Mouse (Mus musculus): ENCODE data around the gene Gm10153. TPM values are rescaled to one million over a fixed set of nuclear protein-coding genes. Genes with fewer than 3 reads are reported as not detected.
"Not testable (repeated sequence)": the region's sequence is repeated elsewhere in the genome, so short reads cannot be mapped to it uniquely, and the experiment has no call there.

The Gm10153 gene
- polyA plus RNA-seq, 1 experiment from 2014 or later = not detected

- Histone ChIP-seq H3K27ac (replicated peaks in 1 of 2; ENCODE audit: control insufficient read depth in 1 of 2, insufficient read depth in 1 of 2, low read depth in 2 of 2, low read length in 2 of 2) (no peak within 1 kb of the TSS), H3K4me3 (ENCODE audit: control insufficient read depth in 1 of 2, insufficient read depth in 1 of 2, low read depth in 1 of 2, low read length in 2 of 2) (no peak within 1 kb of the TSS), H3K9ac (ENCODE audit: low read length) (no peak within 1 kb of the TSS), H3K4me2 (ENCODE audit: low read length) (no peak within 1 kb of the TSS), H3K4me1 (ENCODE audit: control insufficient read depth in 2 of 2, insufficient read depth in 2 of 2, low read length in 2 of 2) (no peaks in the 10 kb centered on the region), H3K36me3 (ENCODE audit: control insufficient read depth, insufficient read depth, low read length) (no peaks in the 10 kb centered on the region), H3K9me3 (ENCODE audit: control insufficient read depth, low read length) (no peaks in the 10 kb centered on the region), H3K27me3 (ENCODE audit: control insufficient read depth, insufficient read depth, low read length) (no peaks in the 10 kb centered on the region)
- 57% methylated on average over 1 of the region's 1 CpGs for WGBS
- no peak for ATAC-seq (ENCODE audit: insufficient number of reproducible peaks, insufficient read depth, low FRiP score, low read depth)
Measured at GRCm38 (mm10) chr7:142201064-142201463, 10.9 kb upstream of the Gm10153 start, which contains the start of gene Krtap5-3. Krtap5-3 (plus strand) TSS chr7:142201364.

GRCm38 (mm10) chr7:142198748-142199147 is 8.6 kb upstream of the Gm10153 start:
- no peaks in the 10 kb centered on the region for H3K36me3 ChIP-seq (ENCODE audit: control insufficient read depth, insufficient read depth, low read length)
- H3K27me3 ChIP-seq (ENCODE audit: control insufficient read depth, insufficient read depth, low read length) = no peaks in the 10 kb centered on the region
- H3K9ac ChIP-seq (ENCODE audit: low read length) = no peak overlapping the region
- no peak overlapping the region for H3K27ac ChIP-seq (replicated peaks in 1 of 2; ENCODE audit: control insufficient read depth in 1 of 2, insufficient read depth in 1 of 2, low read depth in 2 of 2, low read length in 2 of 2)
- H3K4me2 ChIP-seq (ENCODE audit: low read length) = no peak overlapping the region
- ATAC-seq (ENCODE audit: insufficient number of reproducible peaks, insufficient read depth, low FRiP score, low read depth) = no peak
- no peaks in the 10 kb centered on the region for H3K4me1 ChIP-seq (ENCODE audit: control insufficient read depth in 2 of 2, insufficient read depth in 2 of 2, low read length in 2 of 2)
- H3K9me3 ChIP-seq (ENCODE audit: control insufficient read depth, low read length) = 0 out of 2 replicates have a peak, but pooled peaks cover 3% of the 10 kb centered on the region
- 65% methylated on average over 2 of the region's 2 CpGs for WGBS
- H3K4me3 ChIP-seq (ENCODE audit: control insufficient read depth in 1 of 2, insufficient read depth in 1 of 2, low read depth in 1 of 2, low read length in 2 of 2) = no peak overlapping the region

- ATAC-seq (ENCODE audit: insufficient number of reproducible peaks, insufficient read depth, low FRiP score, low read depth) = no peak
- H3K4me1 ChIP-seq (ENCODE audit: control insufficient read depth in 2 of 2, insufficient read depth in 2 of 2, low read length in 2 of 2) = no peaks in the 10 kb centered on the region
- WGBS = 65% methylated on average over 2 of the region's 2 CpGs
- no peaks in the 10 kb centered on the region for H3K9me3 ChIP-seq (ENCODE audit: control insufficient read depth, low read length)
- H3K27ac ChIP-seq (replicated peaks in 1 of 2; ENCODE audit: control insufficient read depth in 1 of 2, insufficient read depth in 1 of 2, low read depth in 2 of 2, low read length in 2 of 2) = no peak overlapping the region
- H3K27me3 ChIP-seq (ENCODE audit: control insufficient read depth, insufficient read depth, low read length) = 0 out of 2 replicates have a peak, but pooled peaks cover 2% of the 10 kb centered on the region
- H3K36me3 ChIP-seq (ENCODE audit: control insufficient read depth, insufficient read depth, low read length) = no peaks in the 10 kb centered on the region
- H3K4me2 ChIP-seq (ENCODE audit: low read length) = no peak overlapping the region
- H3K4me3 ChIP-seq (ENCODE audit: control insufficient read depth in 1 of 2, insufficient read depth in 1 of 2, low read depth in 1 of 2, low read length in 2 of 2) = no peak overlapping the region
- H3K9ac ChIP-seq (ENCODE audit: low read length) = no peak overlapping the region
Measured at GRCm38 (mm10) chr7:142188156-142188555, 2.0 kb downstream of the Gm10153 start.

GRCm38 (mm10) chr7:142181021-142181420 is 9.2 kb downstream of the Gm10153 start:
- Histone ChIP-seq H3K4me1 (ENCODE audit: control insufficient read depth in 2 of 2, insufficient read depth in 2 of 2, low read length in 2 of 2) (no peaks in the 10 kb centered on the region), H3K4me3 (ENCODE audit: control insufficient read depth in 1 of 2, insufficient read depth in 1 of 2, low read depth in 1 of 2, low read length in 2 of 2) (no peak overlapping the region), H3K9me3 (ENCODE audit: control insufficient read depth, low read length) (no peaks in the 10 kb centered on the region), H3K4me2 (ENCODE audit: low read length) (no peak overlapping the region), H3K27ac (replicated peaks in 1 of 2; ENCODE audit: control insufficient read depth in 1 of 2, insufficient read depth in 1 of 2, low read depth in 2 of 2, low read length in 2 of 2) (no peak overlapping the region), H3K36me3 (ENCODE audit: control insufficient read depth, insufficient read depth, low read length) (no peaks in the 10 kb centered on the region), H3K27me3 (ENCODE audit: control insufficient read depth, insufficient read depth, low read length) (no peaks in the 10 kb centered on the region), H3K9ac (ENCODE audit: low read length) (no peak overlapping the region)
- no peak for ATAC-seq (ENCODE audit: insufficient number of reproducible peaks, insufficient read depth, low FRiP score, low read depth)
- 29% methylated on average over 1 of the region's 1 CpGs for WGBS

GRCm38 (mm10) chr7:142178685-142179084 is 11.5 kb downstream of the Gm10153 start:
- Histone ChIP-seq H3K27ac (replicated peaks in 1 of 2; ENCODE audit: control insufficient read depth in 1 of 2, insufficient read depth in 1 of 2, low read depth in 2 of 2, low read length in 2 of 2) (no peak overlapping the region), H3K27me3 (ENCODE audit: control insufficient read depth, insufficient read depth, low read length) (no peaks in the 10 kb centered on the region), H3K9me3 (ENCODE audit: control insufficient read depth, low read length) (no peaks in the 10 kb centered on the region), H3K36me3 (ENCODE audit: control insufficient read depth, insufficient read depth, low read length) (no peaks in the 10 kb centered on the region), H3K4me2 (ENCODE audit: low read length) (no peak overlapping the region), H3K4me1 (ENCODE audit: control insufficient read depth in 2 of 2, insufficient read depth in 2 of 2, low read length in 2 of 2) (no peaks in the 10 kb centered on the region), H3K4me3 (ENCODE audit: control insufficient read depth in 1 of 2, insufficient read depth in 1 of 2, low read depth in 1 of 2, low read length in 2 of 2) (no peak overlapping the region), H3K9ac (ENCODE audit: low read length) (no peak overlapping the region)
- no peak for ATAC-seq (ENCODE audit: insufficient number of reproducible peaks, insufficient read depth, low FRiP score, low read depth)
- 63% methylated on average over 1 of the region's 1 CpGs for WGBS

- not testable (repeated sequence) for H3K27me3 ChIP-seq (ENCODE audit: control insufficient read depth, insufficient read depth, low read length); ATAC-seq (ENCODE audit: insufficient number of reproducible peaks, insufficient read depth, low FRiP score, low read depth); H3K4me3 ChIP-seq (ENCODE audit: control insufficient read depth in 1 of 2, insufficient read depth in 1 of 2, low read depth in 1 of 2, low read length in 2 of 2); H3K9me3 ChIP-seq (ENCODE audit: control insufficient read depth, low read length); H3K4me1 ChIP-seq (ENCODE audit: control insufficient read depth in 2 of 2, insufficient read depth in 2 of 2, low read length in 2 of 2); H3K36me3 ChIP-seq (ENCODE audit: control insufficient read depth, insufficient read depth, low read length); H3K27ac ChIP-seq (replicated peaks in 1 of 2; ENCODE audit: control insufficient read depth in 1 of 2, insufficient read depth in 1 of 2, low read depth in 2 of 2, low read length in 2 of 2); H3K4me2 ChIP-seq (ENCODE audit: low read length); H3K9ac ChIP-seq (ENCODE audit: low read length)
Measured at GRCm38 (mm10) chr7:142175905-142176304, 14.3 kb downstream of the Gm10153 start, which contains the start of gene Krtap5-2. Krtap5-2 (minus strand) TSS chr7:142176005.

GRCm38 (mm10) chr7:142169836-142170235 is 20.4 kb downstream of the Gm10153 start:
- Histone ChIP-seq H3K36me3 (ENCODE audit: control insufficient read depth, insufficient read depth, low read length) (no peaks in the 10 kb centered on the region), H3K4me2 (ENCODE audit: low read length) (no peak overlapping the region), H3K4me1 (ENCODE audit: control insufficient read depth in 2 of 2, insufficient read depth in 2 of 2, low read length in 2 of 2) (no peaks in the 10 kb centered on the region), H3K27me3 (ENCODE audit: control insufficient read depth, insufficient read depth, low read length) (peaks cover 4% of the 10 kb centered on the region; the same call in 1 of the 2 replicates), H3K4me3 (ENCODE audit: control insufficient read depth in 1 of 2, insufficient read depth in 1 of 2, low read depth in 1 of 2, low read length in 2 of 2) (no peak overlapping the region), H3K27ac (replicated peaks in 1 of 2; ENCODE audit: control insufficient read depth in 1 of 2, insufficient read depth in 1 of 2, low read depth in 2 of 2, low read length in 2 of 2) (no peak overlapping the region), H3K9ac (ENCODE audit: low read length) (no peak overlapping the region), H3K9me3 (ENCODE audit: control insufficient read depth, low read length) (no peaks in the 10 kb centered on the region)
- ATAC-seq (ENCODE audit: insufficient number of reproducible peaks, insufficient read depth, low FRiP score, low read depth) = no peak
- 46% methylated on average over 3 of the region's 3 CpGs for WGBS

GRCm38 (mm10) chr7:142165639-142166038 is 24.6 kb downstream of the Gm10153 start, which contains the start of gene Gm4553:
Gm4553 (minus strand) TSS chr7:142165739.
- not testable (repeated sequence) for ATAC-seq (ENCODE audit: insufficient number of reproducible peaks, insufficient read depth, low FRiP score, low read depth); H3K9ac ChIP-seq (ENCODE audit: low read length); H3K9me3 ChIP-seq (ENCODE audit: control insufficient read depth, low read length); H3K4me3 ChIP-seq (ENCODE audit: control insufficient read depth in 1 of 2, insufficient read depth in 1 of 2, low read depth in 1 of 2, low read length in 2 of 2); H3K36me3 ChIP-seq (ENCODE audit: control insufficient read depth, insufficient read depth, low read length); H3K4me1 ChIP-seq (ENCODE audit: control insufficient read depth in 2 of 2, insufficient read depth in 2 of 2, low read length in 2 of 2); H3K27ac ChIP-seq (replicated peaks in 1 of 2; ENCODE audit: control insufficient read depth in 1 of 2, insufficient read depth in 1 of 2, low read depth in 2 of 2, low read length in 2 of 2); H3K27me3 ChIP-seq (ENCODE audit: control insufficient read depth, insufficient read depth, low read length); H3K4me2 ChIP-seq (ENCODE audit: low read length)
